Mouse (Mus musculus) liver, embryonic 16.5 days (tissue): ENCODE measurements at regions not wholly inside any gene's neighbourhood (a gene's known extent, or its start where the extent isn't known, plus 50 kb on each side); places are given as distances from the start of the nearest gene placed in this dataset.
A peak's percentile ranks its signal among the peaks of the same experiment; 100 is the strongest.

Experiments
- ATAC-seq: fragments of 200-750 bp; cut with Nextera tagmentation; 2 replicates; pipeline ENCODE4 v1.8.0; 2017; ENCODE audit warnings: low read depth, mild to moderate bottlenecking, moderate number of reproducible peaks, moderate library complexity
- H3K27ac ChIP-seq: fragments of 300-500 bp; sonication (generic); 2 replicates; pipeline ENCODE4 v1.5.1; 2014; ENCODE audit warnings: mild to moderate bottlenecking, low read length
- H3K27me3 ChIP-seq: fragments of 300-500 bp; sonication (generic); 2 replicates; pipeline ENCODE4 v1.6.1; 2014; ENCODE audit warnings: low read depth, low read length, mixed read lengths; ENCODE audit not compliant: control insufficient read depth, insufficient read depth
- H3K36me3 ChIP-seq: fragments of 300-500 bp; sonication (generic); 2 replicates; pipeline ENCODE4 v1.6.1; 2014; ENCODE audit warnings: mild to moderate bottlenecking; ENCODE audit not compliant: control insufficient read depth, insufficient read depth
- H3K4me1 ChIP-seq: fragments of 300-500 bp; sonication (generic); 2 replicates; pipeline ENCODE4 v1.6.1; 2014; ENCODE audit warnings: low read depth, low read length, mixed read lengths; ENCODE audit not compliant: control insufficient read depth
- H3K4me2 ChIP-seq: fragments of 300-500 bp; sonication (generic); 2 replicates; pipeline ENCODE4 v1.6.1; 2014; ENCODE audit warnings: low read depth, low read length, mixed read lengths
- H3K4me3 ChIP-seq: fragments of 300-500 bp; sonication (generic); 2 replicates; pipeline ENCODE4 v1.5.1; 2014; ENCODE audit warnings: low read depth, mild to moderate bottlenecking, low read length
- H3K9ac ChIP-seq: fragments of 300-500 bp; sonication (generic); 2 replicates; pipeline ENCODE4 v1.6.1; 2014; ENCODE audit warnings: low read depth, low read length
- H3K9me3 ChIP-seq: fragments of 300-500 bp; sonication (generic); replicated peaks from 2 replicates; pipeline ENCODE4 v1.6.1; 2016; ENCODE audit warnings: low read length; ENCODE audit not compliant: control insufficient read depth
- WGBS: fragments of 180-500 bp; shearing (Covaris S2); extraction: QIAGEN DNeasy Blood & Tissue Kit; methylation state at CpG from one replicate; pipeline ENCODE4 v1.1.7; 2014; ENCODE audit not compliant: insufficient replicate concordance; 5-methylcytosine and 5-hydroxymethylcytosine counted together

DNA sequence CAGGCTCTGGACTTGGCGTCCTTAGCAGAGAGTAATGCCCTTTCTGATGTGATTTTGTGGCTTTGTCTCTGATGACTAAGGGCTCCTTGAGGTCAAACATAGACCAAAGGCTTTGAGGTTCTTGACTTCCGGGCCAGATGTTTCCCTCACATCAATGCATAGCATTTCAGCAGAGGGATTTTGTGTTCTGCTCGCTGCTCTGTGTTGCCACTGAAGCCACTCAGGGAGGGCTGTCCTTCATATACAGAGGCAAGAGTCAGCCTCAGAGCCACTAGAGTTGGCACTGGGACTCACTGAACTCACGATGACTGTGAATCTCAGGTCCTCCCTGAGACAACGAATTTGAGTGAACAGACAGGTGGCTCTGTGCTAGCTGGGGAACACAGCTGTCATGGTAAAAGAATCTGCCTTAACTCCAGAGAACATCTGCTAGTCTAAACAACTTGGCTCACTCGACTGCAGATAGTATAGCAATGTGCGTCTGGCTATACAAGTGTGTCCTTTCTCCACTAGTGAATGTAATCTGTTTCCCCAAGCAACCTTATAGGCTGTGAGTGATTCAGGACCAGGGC, 74.3 kb downstream of the Gp2 start:
- Histone ChIP-seq H3K4me1 (no peaks in the 10 kb centered on the region), H3K9me3 (no peaks in the 10 kb centered on the region), H3K27me3 (no peaks in the 10 kb centered on the region), H3K27ac (no peak overlapping the region), H3K4me2 (no peak overlapping the region), H3K9ac (no peak overlapping the region), H3K36me3 (no peaks in the 10 kb centered on the region), H3K4me3 (no peak overlapping the region)
- no peak for ATAC-seq
- WGBS, result 40% methylated on average over 7 of the region's 7 CpGs

DNA sequence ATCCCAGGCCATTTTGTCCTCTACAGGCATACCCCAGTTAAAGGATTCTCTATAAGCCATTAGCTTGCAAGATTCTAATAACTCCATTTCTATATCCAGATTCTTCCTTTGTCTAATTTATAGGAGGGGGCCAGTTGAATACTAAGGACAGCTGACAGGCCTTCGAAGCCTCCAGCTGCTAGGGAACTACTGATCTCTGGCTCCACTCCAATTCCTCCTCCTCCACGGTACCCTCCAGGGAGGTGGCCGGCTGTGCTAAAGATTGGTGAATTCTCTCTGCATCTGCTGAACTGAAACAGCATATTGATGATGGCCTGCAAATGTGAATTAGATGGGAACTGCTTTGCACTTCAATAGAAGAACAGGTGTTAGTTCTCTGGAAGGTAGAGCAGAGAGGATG, 79.2 kb downstream of the Gp2 start:
- H3K4me3 ChIP-seq, result no peak overlapping the region
- ATAC-seq, result no peak
- H3K4me1 ChIP-seq, result no peaks in the 10 kb centered on the region
- H3K27ac ChIP-seq, result no peak overlapping the region
- H3K27me3 ChIP-seq, result no peaks in the 10 kb centered on the region
- no peaks in the 10 kb centered on the region for H3K9me3 ChIP-seq
- H3K36me3 ChIP-seq, result no peaks in the 10 kb centered on the region
- no peak overlapping the region for H3K4me2 ChIP-seq
- no peak overlapping the region for H3K9ac ChIP-seq
- 51% methylated on average over 3 of the region's 3 CpGs for WGBS

DNA sequence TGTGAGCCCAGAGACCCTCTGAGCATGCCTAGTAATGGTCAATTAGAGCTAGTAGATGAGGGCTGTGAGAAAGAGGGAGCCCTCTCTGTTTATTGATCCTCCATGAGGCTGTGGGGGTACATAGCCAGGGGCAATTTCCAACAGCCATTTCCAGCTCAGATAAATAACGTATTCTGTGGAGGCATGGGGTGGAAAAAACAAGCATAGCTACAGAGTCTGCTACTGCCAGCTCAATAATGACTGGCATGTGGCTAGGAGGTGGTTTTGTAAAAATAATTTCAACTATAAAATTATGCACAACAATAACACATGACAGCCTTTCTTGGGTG, 94.9 kb downstream of the Gp2 start:
- Histone ChIP-seq H3K4me1 (no peaks in the 10 kb centered on the region), H3K4me2 (no peak overlapping the region), H3K27ac (no peak overlapping the region), H3K9ac (no peak overlapping the region), H3K4me3 (no peak overlapping the region), H3K9me3 (no peaks in the 10 kb centered on the region), H3K36me3 (no peaks in the 10 kb centered on the region), H3K27me3 (no peaks in the 10 kb centered on the region)
- 58% methylated on average over 1 of the region's 1 CpGs for WGBS
- ATAC-seq, result no peak

DNA sequence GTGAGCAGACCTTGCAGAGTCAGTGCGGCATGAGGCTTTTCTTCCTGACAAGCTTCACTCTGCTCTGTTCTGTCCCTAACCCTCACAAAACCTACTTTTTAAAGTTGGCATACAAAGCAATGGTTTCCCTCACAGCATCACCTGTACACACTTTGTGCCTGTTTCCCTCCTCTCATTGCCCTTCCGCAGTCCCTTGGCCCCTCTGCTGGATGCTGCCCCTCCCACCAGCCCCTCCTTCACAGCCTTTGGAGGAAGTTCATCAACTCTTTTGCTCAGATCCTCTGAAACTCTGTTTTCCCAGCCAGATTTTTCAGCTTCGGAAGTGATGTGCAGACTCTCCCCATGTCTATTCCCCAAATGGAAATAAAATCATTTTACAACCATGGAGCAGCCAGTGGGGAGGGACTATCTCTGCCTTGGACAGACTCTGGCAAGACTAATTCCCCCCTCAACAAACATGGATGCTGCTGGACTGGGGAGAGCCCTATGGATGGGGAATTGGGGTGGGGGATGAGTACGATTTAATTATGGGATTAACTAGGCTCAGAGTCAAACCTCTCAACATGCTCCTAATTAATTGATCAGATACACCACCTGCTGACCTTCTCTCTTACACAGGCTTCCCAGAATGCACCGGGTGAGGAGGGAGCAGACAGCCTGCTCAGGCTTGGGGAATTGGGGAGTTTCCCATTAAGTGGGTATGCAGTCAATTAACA, 95.4 kb downstream of the Gp2 start:
- H3K4me2 ChIP-seq, result no peak overlapping the region
- H3K36me3 ChIP-seq, result no peaks in the 10 kb centered on the region
- H3K4me1 ChIP-seq, result no peaks in the 10 kb centered on the region
- no peak overlapping the region for H3K4me3 ChIP-seq
- H3K9me3 ChIP-seq, result no peaks in the 10 kb centered on the region
- WGBS, result 59% methylated on average over 5 of the region's 5 CpGs
- H3K27ac ChIP-seq, result no peak overlapping the region
- ATAC-seq, result no peak
- no peaks in the 10 kb centered on the region for H3K27me3 ChIP-seq
- no peak overlapping the region for H3K9ac ChIP-seq

- Histone ChIP-seq H3K27ac (no peak overlapping the region), H3K4me1 (no peaks in the 10 kb centered on the region), H3K9me3 (no peaks in the 10 kb centered on the region), H3K4me3 (no peak overlapping the region), H3K4me2 (no peak overlapping the region), H3K27me3 (no peaks in the 10 kb centered on the region), H3K9ac (no peak overlapping the region), H3K36me3 (no peaks in the 10 kb centered on the region)
- WGBS, result 65% methylated on average over 3 of the region's 3 CpGs
- no peak for ATAC-seq
These were observed 101.7 kb downstream of the Gp2 start for GRCm38 (mm10) chr7:119357338-119357737.

GRCm38 (mm10) chr7:119356251-119356650, 102.8 kb downstream of the Gp2 start:
- ATAC-seq, result no peak

GRCm38 (mm10) chr7:119352571-119352970, 106.5 kb downstream of the Gp2 start:
- Histone ChIP-seq H3K9ac (no peak overlapping the region), H3K4me1 (no peaks in the 10 kb centered on the region), H3K27me3 (no peaks in the 10 kb centered on the region), H3K4me3 (no peak overlapping the region), H3K36me3 (no peaks in the 10 kb centered on the region), H3K9me3 (no peaks in the 10 kb centered on the region), H3K27ac (no peak overlapping the region), H3K4me2 (no peak overlapping the region)
- ATAC-seq, result no peak
- WGBS, result 77% methylated on average over 12 of the region's 12 CpGs

More at GRCm38 (mm10) chr7:119356251-119356650, 102.8 kb downstream of the Gp2 start:
- Histone ChIP-seq H3K4me2 (no peak overlapping the region), H3K27ac (no peak overlapping the region), H3K9me3 (no peaks in the 10 kb centered on the region), H3K27me3 (no peaks in the 10 kb centered on the region), H3K4me3 (no peak overlapping the region), H3K36me3 (no peaks in the 10 kb centered on the region), H3K9ac (no peak overlapping the region), H3K4me1 (no peaks in the 10 kb centered on the region)

- Histone ChIP-seq H3K4me1 (no peaks in the 10 kb centered on the region), H3K4me3 (no peak overlapping the region), H3K27ac (no peak overlapping the region), H3K9me3 (no peaks in the 10 kb centered on the region), H3K9ac (no peak overlapping the region), H3K27me3 (no peaks in the 10 kb centered on the region), H3K36me3 (no peaks in the 10 kb centered on the region), H3K4me2 (no peak overlapping the region)
- no peak for ATAC-seq
- WGBS, result 56% methylated on average over 1 of the region's 1 CpGs
These were observed 108.4 kb downstream of the Gp2 start for GRCm38 (mm10) chr7:119350641-119351040.

DNA sequence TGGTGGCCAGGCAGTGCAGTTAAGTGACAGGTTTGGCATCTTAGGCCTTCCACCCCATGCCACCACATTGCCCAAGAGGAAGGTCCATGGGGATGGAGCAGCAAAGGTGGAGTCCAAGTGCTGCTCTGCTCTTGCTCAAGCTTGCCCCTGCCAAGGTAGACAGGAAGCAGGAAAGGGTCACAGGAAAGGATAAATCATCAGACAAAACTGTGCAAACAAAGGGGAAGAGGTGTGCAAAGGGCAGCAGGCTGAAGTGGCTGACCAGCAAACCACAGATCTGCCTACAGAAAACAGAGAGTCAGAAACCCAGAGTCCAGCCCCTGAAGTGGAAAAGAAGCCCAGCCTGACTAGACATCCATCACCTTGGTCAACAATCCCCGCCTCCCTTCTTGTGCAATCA, 115.7 kb downstream of the Gp2 start:
- Histone ChIP-seq H3K36me3 (no peaks in the 10 kb centered on the region), H3K9me3 (no peaks in the 10 kb centered on the region), H3K9ac (no peak overlapping the region), H3K4me3 (no peak overlapping the region), H3K4me2 (no peak overlapping the region), H3K27me3 (no peaks in the 10 kb centered on the region), H3K27ac (no peak overlapping the region), H3K4me1 (no peaks in the 10 kb centered on the region)
- 13% methylated on average over 1 of the region's 1 CpGs for WGBS
- peak; percentile 51; the same call in 1 of the 2 replicates for ATAC-seq
